Mouse (Mus musculus) heart, adult 8-10 months (tissue): ENCODE data around the gene Nme6. TPM values are rescaled to one million over a fixed set of nuclear protein-coding genes. Genes with fewer than 3 reads are reported as not detected.
"Not testable (repeated sequence)": the region's sequence is repeated elsewhere in the genome, so short reads cannot be mapped to it uniquely, and the experiment has no call there.

ENCODE experiments used
- DNase-seq: peaks from one replicate; pipeline ENCODE4 v3.0.0; 2022; ENCODE audit warnings: low spot score
- total RNA-seq, 4 experiments: library from RNA; stranded (reverse); gene quantifications; 2 replicates each; pipeline ENCODE4 v1.2.4; 2022

Gene Nme6
- 10 to 100 TPM; 16.8 to 24.9 (median 19.7) TPM for total RNA-seq

- peak; percentile 85 for DNase-seq
These were observed at the start of gene Nme6 for GRCm38 (mm10) chr9:109832391-109833087. Gene Nme6, plus strand, starts transcription at chr9:109832749.

DNA sequence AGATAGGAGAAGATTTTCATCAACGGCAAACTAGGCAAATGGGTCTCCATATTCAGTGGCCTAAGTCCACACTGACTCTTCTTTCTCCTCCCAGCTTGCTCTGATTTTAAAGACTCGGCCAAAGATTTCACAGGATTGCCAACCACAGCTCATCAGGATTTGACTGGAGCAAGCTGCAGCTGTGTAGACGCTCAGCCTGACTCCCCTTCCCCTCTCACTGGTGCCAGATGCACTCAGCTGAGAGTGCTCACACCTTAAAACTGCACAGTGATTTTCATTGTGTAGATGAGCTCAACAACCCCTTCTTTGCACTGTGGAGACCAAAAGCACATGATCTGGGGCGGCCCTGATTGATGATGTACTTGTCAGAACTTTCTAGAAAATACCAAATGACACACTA lies 42.0 kb upstream of the Nme6 start, which contains the start of gene Fbxw27:
Gene Fbxw27 (minus strand): TSS at position 101 of the 400 bp plus-strand sequence.
- DNase-seq: not testable (repeated sequence)

GRCm38 (mm10) chr9:109795221-109795620 lies 37.3 kb upstream of the Nme6 start:
- DNase-seq: no peak

DNA sequence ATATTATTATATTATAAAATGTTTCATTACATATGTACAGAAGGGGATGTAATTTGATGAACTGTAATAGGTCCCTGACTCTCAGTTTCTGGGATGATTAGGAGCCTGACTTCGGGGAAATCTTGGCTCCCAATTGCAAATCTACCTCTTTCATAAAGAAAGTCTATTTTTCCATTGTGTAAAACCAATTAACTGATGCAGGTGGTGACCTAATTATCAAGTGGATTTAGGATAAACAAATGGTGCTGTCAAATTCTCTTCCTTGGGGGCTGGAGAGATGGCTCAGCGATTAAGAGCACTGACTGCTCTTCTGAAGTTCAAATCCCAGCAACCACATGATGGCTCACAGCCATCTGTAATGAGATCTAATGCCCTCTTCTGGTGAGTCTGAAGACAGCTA lies 36.7 kb upstream of the Nme6 start:
- DNase-seq: no peak

DNA sequence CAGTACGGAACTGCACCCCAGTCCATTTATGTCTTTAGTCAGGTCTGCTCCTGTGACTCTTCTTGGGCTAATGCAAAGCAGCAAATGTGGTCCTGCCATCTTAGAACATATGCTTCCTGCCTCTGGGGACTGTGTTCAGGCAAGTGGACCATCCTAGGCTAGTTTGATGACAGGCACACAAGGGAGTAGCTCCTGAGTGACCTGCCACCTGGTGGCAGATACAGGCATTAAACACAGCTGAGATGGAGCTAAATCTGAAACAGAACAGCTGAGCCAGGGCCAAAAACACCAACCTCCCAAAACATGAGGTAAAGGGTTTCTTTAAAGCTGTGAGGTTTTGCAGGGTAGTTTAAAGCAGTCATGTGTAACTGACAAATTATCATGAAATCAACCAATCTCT lies 34.5 kb upstream of the Nme6 start:
- no peak for DNase-seq

- not testable (repeated sequence) for DNase-seq
These were observed 27.0 kb upstream of the Nme6 start for GRCm38 (mm10) chr9:109805596-109805995.

- DNase-seq: no peak
These were observed 26.3 kb upstream of the Nme6 start for GRCm38 (mm10) chr9:109806260-109806659.

DNA sequence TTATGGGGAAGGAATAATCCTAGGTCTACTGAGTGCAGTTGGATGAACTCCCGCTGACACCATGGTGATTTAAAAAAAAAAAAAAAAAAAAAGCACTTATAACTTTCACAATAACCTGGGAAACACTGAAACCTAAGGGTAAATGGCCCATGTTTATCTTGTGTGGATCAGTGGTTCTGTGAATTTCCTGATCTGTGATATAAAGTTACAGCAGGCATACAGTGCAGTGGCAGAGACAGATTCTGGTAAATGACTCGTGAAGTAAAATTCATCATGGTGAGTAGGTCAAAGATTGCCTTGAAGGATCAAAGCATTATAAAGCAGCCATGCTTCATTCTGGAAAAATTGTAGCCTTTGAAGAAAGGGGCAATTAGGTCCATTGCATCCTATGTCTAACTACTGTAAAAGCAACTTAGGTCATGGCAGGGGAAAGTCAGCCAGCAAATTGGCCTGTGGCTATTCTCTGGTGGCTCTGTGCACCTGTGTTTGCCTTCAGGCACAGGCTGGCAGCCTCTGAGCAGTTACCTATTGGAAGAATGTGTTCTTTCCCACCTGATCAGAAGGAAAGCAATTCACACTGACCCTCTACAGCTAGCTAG lies 25.8 kb upstream of the Nme6 start:
- no peak for DNase-seq

- no peak for DNase-seq
These were observed 24.7 kb upstream of the Nme6 start for GRCm38 (mm10) chr9:109807898-109808297.

- DNase-seq: no peak
These were observed 20.6 kb upstream of the Nme6 start, which contains the start of gene Spink8 for GRCm38 (mm10) chr9:109811980-109812379. Gene Spink8, plus strand, starts transcription at chr9:109812280.

DNA sequence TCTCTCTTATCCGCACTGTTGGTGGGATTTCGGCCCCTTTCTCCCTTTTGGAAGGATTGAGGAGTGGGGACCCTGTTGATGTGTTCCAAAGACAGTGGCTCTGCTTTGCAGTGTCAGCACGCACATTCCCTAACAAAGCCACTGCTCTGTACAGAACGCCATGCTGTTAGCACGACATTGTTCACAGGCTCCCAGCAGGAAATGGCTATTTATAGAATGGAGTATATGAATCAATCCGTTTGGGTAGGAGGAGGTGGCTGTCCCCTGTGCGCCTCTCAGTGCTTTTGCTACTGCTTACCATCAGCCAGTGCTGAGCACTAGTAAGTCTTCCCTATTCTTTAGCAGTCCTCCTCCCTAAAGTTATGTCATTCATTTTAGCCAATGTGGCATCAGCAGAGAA lies 19.1 kb upstream of the Nme6 start:
- DNase-seq: no peak

- no peak for DNase-seq
These were observed 16.2 kb upstream of the Nme6 start for GRCm38 (mm10) chr9:109816341-109816740.

DNA sequence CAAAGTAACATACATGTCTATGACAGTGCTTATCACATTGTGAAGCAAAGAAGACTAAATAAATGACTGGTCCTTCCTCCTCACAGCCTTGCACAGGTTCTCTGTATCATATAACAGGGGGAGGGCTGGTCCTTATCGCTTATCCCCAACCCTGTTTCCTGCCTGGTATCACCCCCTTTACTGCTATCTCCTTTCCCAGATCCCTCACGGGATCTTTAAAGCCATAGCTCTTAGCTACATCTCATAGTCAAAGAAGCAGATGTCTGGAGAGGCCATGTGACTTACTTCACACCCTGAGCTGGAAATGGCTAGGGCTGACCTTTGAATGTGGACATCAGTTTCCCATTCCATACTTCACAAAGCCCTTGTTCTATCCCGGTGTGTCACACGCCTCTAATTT lies 6.8 kb upstream of the Nme6 start:
- no peak for DNase-seq

- DNase-seq: no peak
These were observed 6.4 kb upstream of the Nme6 start for GRCm38 (mm10) chr9:109826181-109826580.

DNA sequence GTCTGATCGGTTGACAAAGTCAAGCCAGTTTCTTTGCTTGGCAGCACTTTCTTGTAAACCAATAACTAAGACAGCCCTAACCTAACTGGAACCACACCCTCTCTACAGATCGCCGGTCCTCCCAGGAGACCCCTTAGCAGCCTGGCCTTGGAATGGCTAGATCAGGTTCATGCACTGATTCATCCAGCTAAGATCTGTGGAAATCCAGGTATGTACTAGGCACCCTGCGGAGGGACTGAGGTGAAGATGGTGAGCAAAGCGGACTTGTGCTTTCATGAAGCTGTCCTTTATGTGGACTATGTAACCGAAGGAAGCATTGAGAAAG lies 501 bp downstream of the Nme6 start:
- no peak for DNase-seq

DNA sequence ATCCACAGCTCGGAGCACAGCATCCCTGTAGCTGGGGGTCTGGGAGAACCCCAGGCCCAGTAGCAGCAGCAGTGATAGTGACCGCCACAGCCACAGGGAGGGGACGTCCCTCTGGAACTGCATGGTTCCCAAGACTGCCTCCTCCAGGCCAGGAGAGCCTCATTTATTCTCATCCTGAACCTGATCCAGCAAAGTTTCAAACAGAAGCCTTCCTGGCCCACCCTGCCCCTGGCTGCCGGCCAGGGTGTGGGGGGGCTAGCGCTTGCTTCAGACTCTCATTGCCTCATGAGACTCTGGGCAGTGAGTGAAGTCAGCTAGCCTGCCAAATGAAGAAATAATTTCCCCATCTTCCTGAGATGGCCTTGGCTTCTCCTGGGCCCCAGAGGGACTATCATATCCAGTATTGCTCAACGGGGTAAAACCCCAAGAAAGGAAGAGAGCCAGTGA lies 16.8 kb downstream of the Nme6 start, which contains the start of gene Camp:
Gene Camp (minus strand): TSS at position 306 of the 447 bp plus-strand sequence.
- peak; percentile 68 for DNase-seq

GRCm38 (mm10) chr9:109850099-109850498 lies 17.6 kb downstream of the Nme6 start:
- no peak for DNase-seq

- no peak for DNase-seq
These were observed 21.8 kb downstream of the Nme6 start for GRCm38 (mm10) chr9:109854341-109854740.

DNA sequence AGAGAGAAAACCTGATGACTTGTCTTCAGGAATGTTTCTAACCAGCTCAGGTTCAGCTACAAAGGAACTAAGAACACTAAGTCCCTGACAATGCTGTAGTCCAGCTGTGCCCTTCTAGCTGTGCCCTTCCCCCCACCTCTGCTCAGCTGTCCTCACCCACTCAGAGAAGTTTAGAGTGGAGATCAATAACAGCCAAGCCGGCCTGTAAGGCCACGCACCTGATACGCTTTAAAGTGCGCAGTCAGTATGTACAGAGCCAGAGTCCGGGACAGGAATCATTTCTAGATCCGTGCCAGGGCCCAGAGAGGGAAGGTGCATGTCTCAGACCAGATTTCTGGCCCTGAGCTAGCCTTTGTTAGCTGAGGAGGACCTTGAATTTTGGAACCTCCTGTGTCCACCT lies 23.4 kb downstream of the Nme6 start:
- DNase-seq: no peak

GRCm38 (mm10) chr9:109862397-109863044 lies 30.0 kb downstream of the Nme6 start:
- peak; percentile 69 for DNase-seq

DNA sequence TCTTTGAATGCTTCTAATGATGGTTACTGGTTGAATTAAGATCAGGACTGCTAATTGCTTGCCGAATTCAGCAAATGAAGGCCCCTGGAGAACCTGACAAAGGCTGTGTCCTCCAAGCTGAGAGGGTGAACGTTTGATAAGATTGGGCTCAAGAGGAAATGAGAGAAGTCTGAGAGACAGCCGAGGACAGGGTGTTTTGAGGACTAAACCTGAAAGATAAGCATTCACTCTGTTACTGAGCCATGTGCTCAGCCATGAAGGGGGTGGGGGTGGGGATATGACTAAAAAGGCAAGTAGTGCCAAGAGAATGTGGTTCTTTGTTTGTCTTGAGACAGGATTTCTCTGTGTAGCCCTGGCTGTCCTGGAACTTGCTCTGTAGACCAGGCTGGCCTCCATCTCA lies 30.5 kb downstream of the Nme6 start:
- no peak for DNase-seq

DNA sequence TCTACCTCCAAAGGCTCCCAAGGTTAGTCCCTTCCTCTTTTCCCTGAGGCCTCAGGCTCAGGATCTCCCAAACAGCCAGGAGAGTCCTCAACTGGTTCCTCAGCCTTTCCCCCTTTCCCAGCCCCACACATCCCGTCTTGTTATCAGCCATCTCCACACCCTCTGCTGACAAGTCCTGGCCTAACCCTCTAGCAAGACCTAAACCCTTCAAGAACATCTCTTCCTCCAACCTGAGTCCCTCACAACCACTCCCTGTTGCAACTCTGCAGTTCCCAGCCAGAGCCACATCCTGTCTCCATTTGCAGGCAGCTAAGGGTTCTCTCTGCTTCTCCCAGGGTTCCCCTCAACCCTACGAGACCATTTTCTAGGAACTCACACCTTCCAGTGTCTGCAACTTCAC lies 33.7 kb downstream of the Nme6 start:
- no peak for DNase-seq
